Mouse (Mus musculus) thymus, adult 2 months (tissue): ENCODE data around the gene Dnah1.

ENCODE experiments used
- CTCF ChIP-seq: fragments of 200-500 bp; IDR thresholded peaks from 2 replicates; pipeline ENCODE4 v1.5.1; 2012; ENCODE audit warnings: mild to moderate bottlenecking, control low read depth, low read length, moderate library complexity, borderline replicate concordance; ENCODE audit not compliant: control insufficient read depth, poor library complexity, insufficient read depth; ENCODE audit errors: extremely low read depth
- POLR2A ChIP-seq: fragments of 200-500 bp; IDR thresholded peaks from 2 replicates; pipeline ENCODE4 v1.6.1; 2012; ENCODE audit warnings: mild to moderate bottlenecking, low read length, control low read depth, moderate library complexity; ENCODE audit not compliant: control insufficient read depth, poor library complexity, insufficient read depth; ENCODE audit errors: extremely low read depth

DNA sequence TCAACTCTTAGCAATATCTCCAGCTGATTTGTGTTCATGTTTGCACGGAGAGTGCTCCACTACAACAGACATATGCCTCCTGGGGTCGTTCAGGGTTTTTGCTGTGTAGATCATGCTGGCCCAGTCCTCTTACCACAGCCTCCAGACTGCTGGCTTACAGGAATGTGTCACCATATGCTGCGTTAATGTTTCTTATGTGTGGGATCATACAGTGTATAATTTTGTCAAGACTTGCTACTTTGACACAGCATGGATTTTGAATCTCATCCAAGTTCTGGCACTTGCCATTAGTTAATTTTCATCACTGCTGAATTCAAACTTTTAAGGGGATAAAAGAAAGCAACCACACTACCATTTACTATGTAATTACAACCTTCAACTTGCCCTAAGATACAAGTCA lies 12.1 kb upstream of the Dnah1 start:
- TF ChIP-seq CTCF, result no peak
- no peak for TF ChIP-seq POLR2A
